Mouse (Mus musculus) hindbrain, embryonic 12.5 days (tissue): ENCODE measurements around the gene Zkscan5. TPM values are rescaled to one million over a fixed set of nuclear protein-coding genes. Genes with fewer than 3 reads are reported as not detected.

Source experiments
- ATAC-seq: fragments of 200-750 bp; cut with Nextera tagmentation; 2 replicates; pipeline ENCODE4 v1.8.0; 2017; ENCODE audit warnings: moderate TSS enrichment; ENCODE audit not compliant: low FRiP score
- H3K27ac ChIP-seq: fragments of 300-500 bp; sonication (generic); 2 replicates; pipeline ENCODE4 v1.5.1; 2016; ENCODE audit warnings: mild to moderate bottlenecking
- H3K27me3 ChIP-seq: fragments of 300-500 bp; sonication (generic); 2 replicates; pipeline ENCODE4 v1.6.1; 2016; ENCODE audit warnings: mild to moderate bottlenecking
- H3K36me3 ChIP-seq: fragments of 300-500 bp; sonication (generic); 2 replicates; pipeline ENCODE4 v1.6.1; 2016; ENCODE audit warnings: mild to moderate bottlenecking
- H3K4me1 ChIP-seq: fragments of 300-500 bp; sonication (generic); 2 replicates; pipeline ENCODE4 v1.6.1; 2016
- H3K4me2 ChIP-seq: fragments of 300-500 bp; sonication (generic); replicated peaks from 2 replicates; pipeline ENCODE4 v1.6.1; 2016; ENCODE audit warnings: mild to moderate bottlenecking
- H3K4me3 ChIP-seq: fragments of 300-500 bp; sonication (generic); 2 replicates; pipeline ENCODE4 v1.5.1; 2016; ENCODE audit warnings: mild to moderate bottlenecking
- H3K9ac ChIP-seq: fragments of 300-500 bp; sonication (generic); 2 replicates; pipeline ENCODE4 v1.6.1; 2016; ENCODE audit warnings: mild to moderate bottlenecking, moderate library complexity
- H3K9me3 ChIP-seq: fragments of 300-500 bp; sonication (generic); replicated peaks from 2 replicates; pipeline ENCODE4 v1.6.1; 2016; ENCODE audit warnings: mild to moderate bottlenecking
- WGBS: fragments of 180-500 bp; shearing (Covaris S2); methylation state at CpG from one replicate; pipeline ENCODE4 v1.1.7; 2016; 5-methylcytosine and 5-hydroxymethylcytosine counted together
- polyA plus RNA-seq: library from polyadenylated mRNA; unstranded; fragments of >200 nt; fragmentation: Nextera tagmentation; extraction: Ambion mirVana; gene quantifications from 2 replicates; pipeline ENCODE4 v1.2.1, GENCODE M21; 2016

Zkscan5 gene
- 17.9 and 20.2 TPM in 2 replicates for polyA plus RNA-seq

DNA sequence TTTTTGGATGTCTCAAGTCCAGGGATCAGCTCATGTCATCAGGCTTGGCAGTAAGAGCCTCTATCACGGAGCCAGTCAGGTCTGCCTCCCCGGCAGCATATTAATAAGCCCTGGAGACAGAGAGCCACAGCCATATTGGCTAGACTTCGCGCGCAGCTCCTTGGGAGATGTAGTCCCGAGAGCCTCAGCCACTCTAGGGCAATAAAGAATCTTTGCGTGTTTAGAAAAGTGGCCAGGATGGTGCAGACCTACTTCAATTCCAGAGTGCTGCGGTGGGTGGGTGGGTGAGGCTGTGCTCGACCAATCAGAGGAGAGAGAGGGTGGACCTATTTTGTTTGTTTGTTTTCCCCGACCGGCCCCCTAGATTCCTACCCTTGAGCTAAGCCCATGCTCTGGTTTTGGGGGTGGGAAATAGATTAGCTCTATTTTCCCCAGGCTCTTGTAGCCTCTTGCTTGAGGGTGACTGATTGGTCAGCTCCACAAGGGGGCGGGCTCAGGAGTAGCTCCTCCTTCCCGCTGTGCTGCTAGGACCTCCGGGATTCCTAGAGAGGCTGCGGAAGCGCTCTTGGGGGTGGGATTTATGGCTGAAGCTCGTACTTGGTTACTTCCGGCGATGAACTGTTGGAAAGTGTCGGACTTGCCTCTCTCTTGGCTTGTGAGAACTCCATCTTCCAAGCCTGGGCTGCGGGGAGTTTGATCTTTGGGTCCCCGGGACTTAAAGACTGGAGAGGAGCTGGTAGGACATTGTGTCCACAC, at the start of gene Zkscan5:
Gene Zkscan5 (plus strand): TSS at position 627 of the 756 bp plus-strand sequence.
- H3K9ac ChIP-seq = peak within 1 kb of the TSS; percentile 60
- peaks cover 27% of the 10 kb centered on the region for H3K4me1 ChIP-seq
- WGBS = under 1% methylated on average over 22 of the region's 22 CpGs
- H3K36me3 ChIP-seq = peaks cover 14% of the 10 kb centered on the region; the same call in 1 of the 2 replicates
- H3K4me2 ChIP-seq = peak within 1 kb of the TSS; percentile 58
- H3K4me3 ChIP-seq = peak within 1 kb of the TSS; percentile 56
- peak within 1 kb of the TSS; percentile 88 for H3K27ac ChIP-seq
- peak; percentile 95 for ATAC-seq
- no peaks in the 10 kb centered on the region for H3K27me3 ChIP-seq
- no peaks in the 10 kb centered on the region for H3K9me3 ChIP-seq

- WGBS = 98% methylated on average over 14 of the region's 14 CpGs
- Histone ChIP-seq H3K27me3 (no peaks in the 10 kb centered on the region), H3K36me3 (peaks cover 80% of the 10 kb centered on the region), H3K4me1 (peaks cover 7% of the 10 kb centered on the region), H3K4me2 (no peak overlapping the region), H3K9me3 (no peaks in the 10 kb centered on the region), H3K27ac (no peak overlapping the region), H3K4me3 (no peak overlapping the region), H3K9ac (no peak overlapping the region)
- ATAC-seq = no peak
Observed at GRCm38 (mm10) chr5:145161361-145161760, 43.0 kb upstream of the Zkscan5 start.

- Histone ChIP-seq H3K9me3 (no peaks in the 10 kb centered on the region), H3K27ac (no peak overlapping the region), H3K9ac (no peak overlapping the region), H3K36me3 (peaks cover 51% of the 10 kb centered on the region), H3K4me1 (peaks cover 22% of the 10 kb centered on the region), H3K4me3 (no peak overlapping the region), H3K4me2 (no peak overlapping the region), H3K27me3 (no peaks in the 10 kb centered on the region)
- no peak for ATAC-seq
- 74% methylated on average over 3 of the region's 3 CpGs for WGBS
Observed at GRCm38 (mm10) chr5:145164710-145165109, 39.7 kb upstream of the Zkscan5 start.

DNA sequence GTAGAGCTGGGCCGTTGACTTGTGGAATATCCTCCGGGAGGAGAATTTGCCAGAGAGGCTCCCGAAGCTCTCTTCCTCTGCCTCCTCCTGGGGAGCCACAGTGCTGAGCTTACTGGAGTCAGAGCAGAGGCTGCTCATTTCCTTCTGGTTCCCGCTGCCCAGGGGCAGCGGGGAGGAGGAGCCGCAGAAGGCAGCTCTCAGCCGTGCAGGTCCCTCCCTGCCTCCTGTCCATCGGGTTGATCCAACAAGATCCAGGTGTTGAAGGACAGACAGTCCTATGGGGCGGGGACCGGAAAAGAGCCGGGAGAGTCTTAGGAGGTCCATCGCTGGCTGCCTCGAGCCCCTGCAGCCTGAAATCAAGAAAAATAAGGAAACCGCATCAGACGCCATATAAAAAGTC, 39.2 kb upstream of the Zkscan5 start:
- Histone ChIP-seq H3K4me3 (no peak overlapping the region), H3K9ac (no peak overlapping the region), H3K4me2 (no peak overlapping the region), H3K27ac (no peak overlapping the region), H3K9me3 (no peaks in the 10 kb centered on the region), H3K4me1 (peaks cover 22% of the 10 kb centered on the region), H3K36me3 (peaks cover 48% of the 10 kb centered on the region), H3K27me3 (no peaks in the 10 kb centered on the region)
- no peak for ATAC-seq
- 85% methylated on average over 15 of the region's 15 CpGs for WGBS

DNA sequence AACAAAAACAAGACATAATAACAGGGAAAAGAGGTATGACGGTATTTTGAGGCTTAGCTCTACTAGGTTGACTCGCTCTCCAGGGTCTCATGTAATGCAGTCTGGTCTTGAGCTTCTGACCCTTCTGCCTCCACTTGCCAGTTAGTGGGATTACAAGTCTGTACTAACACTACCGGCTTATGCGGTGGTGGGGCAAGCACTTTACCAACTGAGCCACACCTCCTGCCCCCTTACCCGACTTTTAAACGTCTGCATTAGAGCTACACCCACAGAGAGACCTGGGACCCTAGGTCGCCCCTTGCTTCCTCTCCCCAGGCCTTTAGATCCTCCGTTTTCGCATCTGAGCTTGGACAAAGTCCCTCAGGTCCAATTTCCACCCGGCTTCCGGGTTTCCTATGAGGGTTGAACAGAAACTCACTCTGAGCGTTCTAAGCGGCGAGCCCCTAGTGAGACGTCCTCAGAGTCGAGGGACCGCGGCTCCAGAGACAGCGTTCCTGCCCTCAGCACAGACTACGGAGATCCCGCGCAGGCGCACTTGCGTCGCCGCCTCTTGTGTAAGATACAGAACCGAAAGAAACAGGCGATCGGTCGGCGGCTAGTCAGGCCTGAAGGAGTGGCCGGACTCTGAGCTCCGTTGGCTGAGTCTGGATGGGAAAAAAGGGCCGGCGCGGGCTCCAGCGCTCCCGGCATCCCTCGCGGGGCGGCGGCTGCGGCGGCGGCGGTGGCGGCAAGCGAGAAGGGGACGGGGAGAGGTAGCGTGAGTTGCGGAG, 37.6 kb upstream of the Zkscan5 start, which contains the start of the genes Ptcd1 and Cpsf4:
Gene Ptcd1 (minus strand): TSS at position 573 of the 770 bp plus-strand sequence.
Gene Cpsf4 (plus strand): TSS at position 678 of the 770 bp plus-strand sequence.
- WGBS = under 1% methylated on average over 50 of the region's 51 CpGs
- Histone ChIP-seq H3K9ac (peak within 1 kb of the TSS; percentile 89), H3K27me3 (no peaks in the 10 kb centered on the region), H3K4me2 (peak within 1 kb of the TSS; percentile 93), H3K4me3 (peak within 1 kb of the TSS; percentile 92), H3K4me1 (peaks cover 22% of the 10 kb centered on the region), H3K27ac (peak within 1 kb of the TSS; percentile 78), H3K36me3 (peaks cover 49% of the 10 kb centered on the region), H3K9me3 (no peaks in the 10 kb centered on the region)
- peak; percentile 96 for ATAC-seq

DNA sequence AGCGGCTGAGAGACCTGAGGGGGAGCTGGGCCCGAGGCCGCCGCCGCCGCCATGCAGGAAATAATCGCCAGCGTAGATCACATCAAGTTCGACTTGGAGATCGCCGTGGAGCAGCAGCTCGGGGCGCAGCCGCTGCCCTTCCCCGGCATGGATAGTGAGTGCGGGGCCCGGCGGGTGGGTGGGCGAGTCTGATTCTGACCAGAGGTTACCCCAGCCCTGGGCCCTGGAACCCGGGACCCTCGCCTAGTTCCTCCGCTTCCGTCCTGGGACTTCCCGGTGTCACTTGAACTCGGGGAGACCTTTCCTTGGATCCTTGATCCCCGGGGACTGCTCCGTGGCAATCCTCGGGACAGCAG, 37.1 kb upstream of the Zkscan5 start:
- Histone ChIP-seq H3K27me3 (no peaks in the 10 kb centered on the region), H3K27ac (peak overlapping the region; percentile 78), H3K9me3 (no peaks in the 10 kb centered on the region), H3K4me1 (peaks cover 22% of the 10 kb centered on the region), H3K36me3 (peaks cover 50% of the 10 kb centered on the region), H3K4me2 (peak overlapping the region; percentile 93), H3K9ac (peak overlapping the region; percentile 89), H3K4me3 (peak overlapping the region; percentile 92)
- ATAC-seq = peak; percentile 78
- under 1% methylated on average over 28 of the region's 28 CpGs for WGBS

DNA sequence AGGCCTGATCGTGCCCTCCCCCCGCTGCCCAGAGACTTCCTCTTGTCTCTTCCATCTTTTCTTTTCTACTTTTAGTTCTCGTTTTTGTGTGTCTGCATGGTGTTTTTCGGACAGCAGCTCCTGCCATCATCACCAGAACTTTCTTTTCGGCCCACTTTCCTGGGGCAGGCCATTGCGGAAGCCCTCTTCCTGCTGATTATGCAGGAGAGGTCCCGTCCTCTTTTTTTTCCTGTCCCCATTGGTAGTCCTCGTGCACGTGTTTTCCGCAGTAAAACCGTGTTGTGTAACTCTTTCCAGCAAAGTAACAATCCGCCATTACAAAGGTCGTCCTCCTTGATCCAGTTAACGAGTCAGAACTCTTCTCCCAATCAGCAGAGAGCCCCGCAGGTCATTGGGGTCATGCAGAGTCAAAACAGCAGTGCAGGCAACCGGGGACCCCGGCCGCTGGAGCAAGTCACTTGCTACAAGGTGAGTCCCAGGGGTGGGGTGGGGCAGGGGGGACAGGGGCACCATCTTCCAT, 25.8 kb upstream of the Zkscan5 start:
- H3K27me3 ChIP-seq = no peaks in the 10 kb centered on the region
- WGBS = 86% methylated on average over 18 of the region's 18 CpGs
- H3K4me3 ChIP-seq = no peak overlapping the region
- peaks cover 99% of the 10 kb centered on the region for H3K36me3 ChIP-seq
- no peak overlapping the region for H3K27ac ChIP-seq
- ATAC-seq = no peak
- H3K4me1 ChIP-seq = no peaks in the 10 kb centered on the region
- no peak overlapping the region for H3K4me2 ChIP-seq
- no peak overlapping the region for H3K9ac ChIP-seq
- no peaks in the 10 kb centered on the region for H3K9me3 ChIP-seq

GRCm38 (mm10) chr5:145185244-145185643, 19.1 kb upstream of the Zkscan5 start:
- no peaks in the 10 kb centered on the region for H3K27me3 ChIP-seq
- no peak overlapping the region for H3K27ac ChIP-seq
- ATAC-seq = no peak
- H3K4me1 ChIP-seq = peaks cover 15% of the 10 kb centered on the region
- no peak overlapping the region for H3K9ac ChIP-seq
- 93% methylated on average over 2 of the region's 2 CpGs for WGBS
- H3K4me2 ChIP-seq = no peak overlapping the region
- no peak overlapping the region for H3K4me3 ChIP-seq
- no peaks in the 10 kb centered on the region for H3K9me3 ChIP-seq
- H3K36me3 ChIP-seq = peaks cover 74% of the 10 kb centered on the region

GRCm38 (mm10) chr5:145189416-145189815, 14.9 kb upstream of the Zkscan5 start:
- no peak for ATAC-seq

DNA sequence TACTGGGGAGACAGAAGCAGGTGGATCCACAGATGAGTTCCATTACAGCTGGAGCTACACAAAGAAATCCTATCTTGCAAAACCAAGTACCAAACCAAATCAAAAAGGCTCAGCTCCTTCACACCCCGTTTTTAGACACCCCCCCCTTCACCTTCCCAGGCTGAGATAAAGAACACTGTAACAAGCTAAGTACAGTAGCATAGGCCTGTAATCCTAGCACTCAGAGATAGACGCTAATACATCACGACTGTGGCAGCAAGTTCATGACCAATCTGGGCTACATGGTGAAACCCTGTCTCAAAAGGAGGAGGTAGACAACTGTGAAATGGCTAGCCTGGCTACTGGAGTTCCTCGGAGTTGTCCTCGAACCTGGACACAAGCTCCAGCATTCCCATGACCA, 14.0 kb upstream of the Zkscan5 start:
- 0 out of 2 replicates have a peak overlapping the region, but pooled peaks have one; percentile 12 for H3K27ac ChIP-seq
- no peaks in the 10 kb centered on the region for H3K9me3 ChIP-seq
- no peak for ATAC-seq
- WGBS = 54% methylated on average over 5 of the region's 5 CpGs
- H3K4me3 ChIP-seq = peak overlapping the region; percentile 83
- peak overlapping the region; percentile 91 for H3K9ac ChIP-seq
- no peaks in the 10 kb centered on the region for H3K27me3 ChIP-seq
- peaks cover 39% of the 10 kb centered on the region for H3K36me3 ChIP-seq
- H3K4me2 ChIP-seq = peak overlapping the region; percentile 65
- H3K4me1 ChIP-seq = peaks cover 25% of the 10 kb centered on the region

More at GRCm38 (mm10) chr5:145189416-145189815, 14.9 kb upstream of the Zkscan5 start:
- H3K27me3 ChIP-seq = no peaks in the 10 kb centered on the region
- H3K4me1 ChIP-seq = peaks cover 25% of the 10 kb centered on the region
- H3K9me3 ChIP-seq = no peaks in the 10 kb centered on the region
- H3K9ac ChIP-seq = no peak overlapping the region
- no peak overlapping the region for H3K4me3 ChIP-seq
- no peak overlapping the region for H3K4me2 ChIP-seq
- WGBS = 98% methylated on average over 6 of the region's 6 CpGs
- peaks cover 36% of the 10 kb centered on the region for H3K36me3 ChIP-seq
- H3K27ac ChIP-seq = no peak overlapping the region

DNA sequence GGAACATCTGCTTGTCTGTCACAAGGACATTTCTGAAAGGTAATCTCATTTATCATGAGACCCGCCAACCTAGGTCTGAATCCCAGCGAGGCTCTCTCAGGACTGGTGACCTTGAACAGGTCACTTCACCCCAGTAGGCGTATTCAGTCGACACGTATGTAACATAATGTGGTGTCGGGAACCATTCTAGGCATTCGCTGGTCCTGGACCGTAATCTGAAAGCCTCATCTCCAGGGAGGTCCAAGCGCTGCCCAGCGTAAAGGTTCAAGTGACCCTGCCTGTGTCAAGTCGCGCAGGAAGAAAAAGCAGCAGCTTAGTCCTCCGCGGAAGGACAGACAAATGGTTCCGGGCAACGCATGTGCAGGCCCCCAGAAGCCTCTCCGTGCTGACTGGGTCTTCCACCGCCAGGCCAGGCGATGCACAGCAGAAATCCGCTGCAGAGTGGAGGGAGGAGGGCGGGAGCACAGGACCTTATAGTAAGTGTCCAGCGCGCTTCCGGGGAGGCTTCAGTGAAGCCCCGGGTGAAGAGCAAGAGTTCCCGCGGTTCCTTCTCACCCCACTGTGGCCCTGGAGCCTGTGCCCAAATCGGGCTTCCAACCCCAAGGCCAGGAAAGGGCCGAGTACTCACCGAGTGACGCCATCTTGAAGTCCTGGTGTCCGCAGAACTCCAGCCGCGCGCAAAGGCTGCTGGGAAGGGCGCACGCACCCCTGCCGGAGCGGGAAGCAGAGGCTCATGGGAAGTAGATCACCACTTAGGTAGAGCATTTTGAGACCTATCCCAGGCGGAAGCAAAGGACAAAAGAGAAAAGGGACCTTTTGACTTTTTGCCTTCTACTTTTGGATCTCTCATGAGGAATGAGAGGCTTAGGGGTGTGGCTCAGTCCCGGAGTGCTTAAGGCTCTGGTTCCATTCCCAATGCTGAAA, 13.2 kb upstream of the Zkscan5 start:
- H3K9me3 ChIP-seq = no peaks in the 10 kb centered on the region
- H3K4me3 ChIP-seq = peak overlapping the region; percentile 83
- peak overlapping the region; percentile 91 for H3K9ac ChIP-seq
- H3K36me3 ChIP-seq = peaks cover 39% of the 10 kb centered on the region
- peak overlapping the region; percentile 86 for H3K27ac ChIP-seq
- no peaks in the 10 kb centered on the region for H3K27me3 ChIP-seq
- 2% methylated on average over 41 of the region's 41 CpGs for WGBS
- ATAC-seq = peak; percentile 91
- peak overlapping the region; percentile 65 for H3K4me2 ChIP-seq
- peaks cover 25% of the 10 kb centered on the region for H3K4me1 ChIP-seq
